In genomic region chr4:101552372-101552771, GRCm38 (mm10) we compare ENCODE assay signal across 13 mouse cellular contexts. TPM values are rescaled to one million over a fixed set of nuclear protein-coding genes. Genes with fewer than 3 reads are reported as not detected.
DNase-seq lines count a peak whose midpoint lies in the region; ATAC-seq and TF ChIP-seq lines count a peak whose summit lies in the region.
"Had no signal": no experiment of that assay in that cellular context is flagged by ENCODE, and none has a peak within 500 bp of the region (broad histone marks: within the 10 kb centered on the region; RNA-seq: fewer than 3 reads in every experiment).

No protein-coding gene starts in this region.

- no peak overlapping the region for H3K27ac ChIP-seq in neural tube, embryonic 12.5 days
- H3K27ac ChIP-seq in cerebellum, adult 2 months (ENCODE audit: insufficient read depth, low read length) = no peak overlapping the region
- H3K27ac ChIP-seq: embryonic facial prominence, embryonic 13.5 days; kidney, postnatal 0 days had no signal

- peak overlapping the region; percentile 84 for H3K4me2 ChIP-seq in neural tube, embryonic 12.5 days (replicated peaks)
- H3K4me2 ChIP-seq: embryonic facial prominence, embryonic 13.5 days; heart, embryonic 12.5 days had no signal

- TF ChIP-seq CTCF in cerebellum, adult 2 months (IDR thresholded peaks at IDR 0.05; ENCODE audit: borderline replicate concordance, insufficient read depth, low read depth, low read length) = no peak

- intact Hi-C loops in left cerebral cortex, postnatal 36 days (cut with DNase I) = loop anchor here (5.0 kb wide), 2 partner anchors 35 to 40 kb away; no protein-coding TSS in a partner anchor

- 31% methylated on average over 5 of the region's 5 CpGs for WGBS in neural tube, embryonic 12.5 days
- WGBS in cerebellum, adult 2 months = 22% methylated on average over 5 of the region's 5 CpGs

- peaks cover 6% of the 10 kb centered on the region; the same call in 1 of the 2 replicates for H3K4me1 ChIP-seq in neural tube, embryonic 12.5 days
- H3K4me1 ChIP-seq in cerebellum, adult 2 months (ENCODE audit: control insufficient read depth, insufficient read depth, low read length) = no peaks in the 10 kb centered on the region

- no peak for ATAC-seq in neural tube, embryonic 12.5 days (ENCODE audit: low FRiP score, low read depth)
- ATAC-seq in erythroid progenitor cell, adult 5-6 weeks (replicated peaks; ENCODE audit: low FRiP score, poor library complexity, severe bottlenecking) = no peak
- ATAC-seq: inflammation-experienced regulatory T-cells, adult 6 months had no signal

- H3K27me3 ChIP-seq in neural tube, embryonic 12.5 days (replicated peaks) = no peaks in the 10 kb centered on the region
- no peaks in the 10 kb centered on the region for H3K27me3 ChIP-seq in cerebellum, adult 2 months (ENCODE audit: control insufficient read depth, insufficient read depth, low read length)

- H3K36me3 ChIP-seq in neural tube, embryonic 12.5 days = no peaks in the 10 kb centered on the region
- H3K36me3 ChIP-seq: embryonic facial prominence, embryonic 13.5 days; heart, embryonic 12.5 days had no signal

- H3K4me3 ChIP-seq in neural tube, embryonic 12.5 days = no peak overlapping the region; the same call in 1 of the 2 replicates
- H3K4me3 ChIP-seq in cerebellum, adult 2 months (replicated peaks; ENCODE audit: insufficient read depth, low read depth, low read length) = no peak overlapping the region
- H3K4me3 ChIP-seq: embryonic facial prominence, embryonic 13.5 days; heart, embryonic 12.5 days had no signal

- DNase-seq in frontal cortex, postnatal 10 days (ENCODE audit: low spot score in 2 of 2) = peak; percentile 29 to 35
- no peak for DNase-seq in frontal cortex, postnatal 25 days (ENCODE audit: low spot score in 2 of 2)
- DNase-seq in neural tube, embryonic 10.5 days (ENCODE audit: extremely low spot score, low spot score) = no peak
- peak; percentile 31 to 50 for DNase-seq in left cerebral cortex, postnatal 36 days (ENCODE audit: low spot score in 2 of 2)
- DNase-seq in right cerebral cortex, postnatal 25 days = peak; percentile 48
- DNase-seq in cerebellum, adult 2 months = no peak

- no peak overlapping the region for H3K9ac ChIP-seq in neural tube, embryonic 12.5 days
- H3K9ac ChIP-seq: embryonic facial prominence, embryonic 13.5 days; heart, embryonic 12.5 days had no signal

- no peaks in the 10 kb centered on the region for H3K9me3 ChIP-seq in neural tube, embryonic 12.5 days
- H3K9me3 ChIP-seq: embryonic facial prominence, embryonic 13.5 days; heart, embryonic 12.5 days had no signal

- TF ChIP-seq POLR2A in cerebellum, adult 2 months (IDR thresholded peaks at IDR 0.05; ENCODE audit: borderline replicate concordance, insufficient read depth, low read length) = no peak

RNA-seq across cellular contexts. Expression of gene Dnajc6, which starts 55.9 kb away (rescaled TPM):
- 17.8 and 22.6 TPM in 2 replicates for polyA plus RNA-seq in neural tube, embryonic 12.5 days (2016; fragmentation: Nextera tagmentation; extraction: Ambion mirVana)
- 100 to 1,000 TPM; 304 to 330 TPM for total RNA-seq in left cerebral cortex, postnatal 36 days (2021)
- 2.9 and 3.4 TPM in 2 replicates for total RNA-seq in erythroid progenitor cell, adult 5-6 weeks (2015; ENCODE audit: low replicate concordance)
- 1.3 and 11.2 TPM in 2 replicates for total RNA-seq in erythroid progenitor cell, adult 5-6 weeks (2017; ENCODE audit: low replicate concordance)
- polyA plus RNA-seq in cerebellum, adult 2 months (2012; rRNA removed) = 109 and 126 TPM in 2 replicates
- total RNA-seq: monocyte, adult 5-6 weeks had no signal

Comparison
In these comparisons a context has a peak if more than half of its experiments do, and no peak if none do; other contexts are left out.
1. DNase-seq: peak in frontal cortex, postnatal 10 days (2 of 2), left cerebral cortex, postnatal 36 days (2 of 2) and right cerebral cortex, postnatal 25 days (single experiment); none in frontal cortex, postnatal 25 days (0 of 2), neural tube, embryonic 10.5 days (single experiment) and cerebellum, adult 2 months (0 of 2).
2. RNA of gene Dnajc6, which starts 55.9 kb away (total RNA-seq): 304 to 330 TPM in left cerebral cortex, postnatal 36 days; 1.3 to 11.2 TPM in erythroid progenitor cell, adult 5-6 weeks; every median in the first group is over 10 times any median in the second.